Mouse (Mus musculus) CD4-positive, CD25-positive, alpha-beta regulatory T cell, adult 4 months (primary cell): Measurements from ENCODE around the gene Gm9733. TPM values are rescaled to one million over a fixed set of nuclear protein-coding genes. Genes with fewer than 3 reads are reported as not detected.
"Not testable (repeated sequence)": the region's sequence is repeated elsewhere in the genome, so short reads cannot be mapped to it uniquely, and the experiment has no call there.

Experiments used
- ATAC-seq: one replicate; pipeline ENCODE4 v1.8.0; 2017
- polyA plus RNA-seq, 2 experiments: library from polyadenylated mRNA; unstranded; fragments of 100-300 nt; shearing (Covaris generic); gene quantifications; one replicate each; pipeline ENCODE4 v1.2.1; 2017

Gm9733 gene
- not detected for polyA plus RNA-seq

DNA sequence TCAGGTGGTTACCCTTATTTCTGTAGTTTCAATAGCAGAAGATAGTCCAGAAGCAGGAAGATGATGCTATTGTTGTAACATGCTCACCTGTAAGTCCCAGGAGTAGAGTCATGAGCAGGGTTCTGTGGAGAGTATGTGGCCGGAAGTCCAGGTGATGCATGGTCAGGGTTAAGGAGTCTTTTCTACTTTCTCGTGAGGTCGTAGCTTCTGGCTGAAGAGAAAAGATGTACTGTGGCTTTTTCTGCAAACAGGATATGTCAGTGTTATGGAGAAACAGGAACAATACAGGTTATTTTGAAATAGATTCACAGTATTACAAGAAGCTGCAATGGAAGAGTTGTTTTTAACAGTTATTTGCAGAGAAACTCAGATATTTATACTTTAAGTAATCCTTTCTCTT lies at the start of gene Gm9733:
Gm9733 (minus strand) TSS at position 240 of the 400 bp plus-strand sequence.
- ATAC-seq = no peak

DNA sequence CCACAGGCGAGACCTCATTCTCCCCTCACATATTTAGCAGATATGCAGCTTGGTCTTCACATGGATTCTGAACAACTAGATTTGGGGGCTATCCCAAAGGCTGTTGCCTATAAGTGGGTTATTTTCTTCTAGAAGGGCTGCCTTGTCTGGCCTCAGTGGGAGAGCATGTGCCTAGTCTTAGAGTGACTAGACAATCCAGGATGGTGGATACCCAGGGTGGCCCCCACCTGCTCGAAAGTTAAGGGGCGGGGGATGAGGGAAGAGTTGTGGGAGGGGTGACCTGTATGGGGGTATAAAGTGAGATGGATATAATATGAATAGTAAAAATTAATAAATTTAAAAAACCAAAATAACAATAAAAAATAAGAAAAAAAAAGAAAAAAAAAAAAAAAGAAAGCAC lies 23.6 kb upstream of the Gm9733 start:
- ATAC-seq = not testable (repeated sequence)

DNA sequence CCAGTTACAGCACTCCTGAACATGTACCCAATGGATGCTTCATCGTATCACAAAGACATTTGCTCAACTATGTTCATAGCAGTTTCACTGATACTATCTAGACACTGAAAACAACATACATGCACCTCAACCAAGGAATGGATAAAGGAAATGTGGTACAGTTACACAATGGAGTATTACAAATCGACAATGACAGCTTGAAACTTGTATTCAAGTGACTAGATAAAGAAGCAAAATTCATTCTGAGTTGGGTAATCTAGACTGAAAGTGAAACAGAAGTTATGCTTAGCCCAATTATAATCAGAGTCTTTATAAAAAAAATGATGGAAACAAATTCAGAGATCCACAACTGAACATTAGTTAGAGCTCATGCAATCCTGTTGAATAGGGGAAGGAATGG lies 18.2 kb upstream of the Gm9733 start:
- not testable (repeated sequence) for ATAC-seq

DNA sequence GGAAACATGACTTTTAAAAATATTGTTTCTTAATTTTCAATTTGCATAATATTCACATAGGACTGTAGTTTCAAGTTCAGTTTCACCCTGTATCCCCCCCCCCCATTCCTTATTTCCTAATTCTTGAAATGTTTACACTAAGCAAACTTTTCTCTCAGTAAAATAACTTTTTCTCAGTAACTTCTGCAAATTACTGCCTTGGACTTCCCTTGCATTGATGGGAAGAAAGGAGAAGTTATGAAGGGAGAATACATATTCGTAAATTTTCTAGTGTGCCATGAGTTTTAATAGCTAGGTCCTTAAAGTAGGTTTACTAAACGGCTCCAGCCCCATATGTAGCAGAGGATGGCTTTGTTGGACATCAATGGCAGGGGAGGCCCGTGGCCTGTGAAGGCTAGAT lies 13.5 kb upstream of the Gm9733 start:
- ATAC-seq = not testable (repeated sequence)

DNA sequence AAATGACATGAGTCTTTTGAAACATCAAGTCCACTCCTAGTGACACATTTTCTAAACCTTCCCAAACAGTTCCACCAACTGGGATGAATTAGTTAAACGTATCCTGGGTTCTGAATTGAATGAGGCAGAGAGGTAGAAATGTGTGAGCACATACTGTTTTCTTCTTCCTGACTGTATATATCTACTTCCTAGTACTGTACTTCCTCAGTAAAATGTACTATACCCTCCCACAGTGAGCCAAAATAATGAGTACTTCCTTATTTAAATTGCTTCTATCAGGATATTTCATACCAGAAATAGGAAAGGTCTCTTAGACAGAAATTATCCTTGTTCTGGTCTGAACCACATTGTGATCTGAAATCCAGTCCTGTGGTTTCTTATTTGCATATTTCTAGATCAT lies 8.2 kb upstream of the Gm9733 start:
- ATAC-seq = no peak

DNA sequence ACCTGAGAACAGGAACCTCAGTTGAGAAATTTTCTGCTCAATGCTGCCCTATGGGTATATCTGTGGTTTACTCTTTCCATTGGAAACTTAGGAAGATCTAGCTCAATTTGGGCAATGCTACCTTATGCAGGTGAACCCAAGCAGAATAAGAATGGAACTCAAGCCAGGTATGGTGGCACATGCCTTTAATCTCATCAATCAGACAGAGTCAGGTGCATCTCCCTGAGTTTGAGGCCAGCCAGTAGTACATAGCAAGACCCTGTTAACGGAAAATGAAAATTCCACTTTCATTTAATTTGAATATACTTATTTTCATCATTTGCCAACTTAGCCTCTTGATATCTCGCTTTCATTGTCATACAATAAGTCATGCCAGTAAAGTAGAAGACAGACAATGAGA lies 2.1 kb upstream of the Gm9733 start:
- ATAC-seq = no peak

DNA sequence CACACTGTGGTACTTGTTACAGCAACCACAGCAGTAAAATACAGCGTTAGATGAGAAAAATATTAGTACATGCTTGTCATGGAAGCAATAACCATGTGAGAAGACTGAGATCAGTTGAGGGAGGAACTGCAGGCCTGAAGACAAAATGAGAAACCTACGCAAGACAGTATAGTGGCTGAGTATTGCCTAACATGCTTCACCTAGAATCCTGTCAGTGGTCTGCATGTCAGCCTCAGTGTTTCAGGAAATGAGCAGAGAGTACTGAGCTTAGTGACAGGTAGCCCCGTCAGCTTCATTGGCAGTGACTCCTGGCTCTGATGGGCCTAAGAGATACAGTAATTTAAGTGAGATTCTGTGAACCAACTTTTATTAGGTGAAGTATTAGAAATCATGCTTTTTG lies 557 bp downstream of the Gm9733 start:
- no peak for ATAC-seq

DNA sequence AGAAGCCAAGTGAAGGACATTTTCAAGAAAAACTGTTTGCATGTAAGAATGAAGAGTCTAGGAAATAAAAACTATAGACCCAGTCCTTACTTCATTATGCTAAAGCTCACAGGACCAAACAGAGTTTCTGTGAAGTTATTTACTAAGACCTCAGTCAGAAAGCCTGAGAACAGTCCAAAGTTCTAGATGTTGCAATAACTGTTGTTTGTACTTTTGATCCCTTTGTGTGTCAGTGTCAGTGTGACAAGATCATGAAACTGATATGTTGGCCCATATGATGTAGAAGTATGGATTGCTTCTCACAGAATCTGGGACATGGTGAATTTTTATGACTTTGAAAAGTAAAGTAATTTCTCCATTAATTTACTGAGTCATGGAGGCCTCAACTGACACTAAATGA lies 2.6 kb downstream of the Gm9733 start:
- ATAC-seq = no peak

DNA sequence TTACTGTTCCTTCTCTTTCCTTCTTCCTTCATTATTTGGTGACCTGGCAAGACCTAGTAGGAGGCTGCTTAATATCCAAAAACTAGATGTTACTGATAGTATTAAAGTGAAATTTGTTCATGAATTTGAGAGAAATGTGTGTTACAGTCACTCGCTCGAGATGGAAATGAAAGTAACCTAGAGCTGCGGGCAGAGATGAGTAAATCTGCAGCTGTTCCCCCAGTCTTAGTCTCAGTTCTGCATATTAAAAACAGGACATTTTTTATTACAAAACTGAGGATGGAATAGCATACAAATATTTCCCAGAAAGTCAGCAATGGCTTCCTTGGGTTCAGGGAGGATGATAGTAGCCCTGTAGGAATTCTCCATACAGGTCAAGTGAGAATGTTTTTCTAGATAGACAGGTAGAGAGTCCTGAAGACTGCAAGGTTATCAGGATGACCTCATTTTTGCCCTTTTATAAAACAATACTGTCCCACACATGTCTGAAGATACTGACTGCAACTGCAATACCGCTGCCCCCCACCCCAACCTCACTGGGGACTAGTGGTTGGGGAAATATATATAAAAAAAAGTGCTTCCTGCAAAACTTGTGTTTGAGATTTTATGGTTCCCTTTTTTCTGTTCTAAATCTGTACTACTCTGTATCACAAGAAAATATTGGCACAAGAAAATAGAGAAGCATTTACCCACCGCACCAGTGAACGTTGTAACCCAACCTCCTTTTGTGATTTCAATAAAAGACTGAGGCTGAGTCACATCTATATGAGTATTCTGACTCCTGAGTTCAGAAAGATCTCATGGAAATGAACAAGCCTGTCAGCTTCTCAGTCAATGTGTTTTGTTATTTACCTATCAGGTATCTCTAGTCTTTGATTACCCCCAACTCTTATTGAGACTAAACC lies 47.4 kb downstream of the Gm9733 start:
- ATAC-seq = no peak

DNA sequence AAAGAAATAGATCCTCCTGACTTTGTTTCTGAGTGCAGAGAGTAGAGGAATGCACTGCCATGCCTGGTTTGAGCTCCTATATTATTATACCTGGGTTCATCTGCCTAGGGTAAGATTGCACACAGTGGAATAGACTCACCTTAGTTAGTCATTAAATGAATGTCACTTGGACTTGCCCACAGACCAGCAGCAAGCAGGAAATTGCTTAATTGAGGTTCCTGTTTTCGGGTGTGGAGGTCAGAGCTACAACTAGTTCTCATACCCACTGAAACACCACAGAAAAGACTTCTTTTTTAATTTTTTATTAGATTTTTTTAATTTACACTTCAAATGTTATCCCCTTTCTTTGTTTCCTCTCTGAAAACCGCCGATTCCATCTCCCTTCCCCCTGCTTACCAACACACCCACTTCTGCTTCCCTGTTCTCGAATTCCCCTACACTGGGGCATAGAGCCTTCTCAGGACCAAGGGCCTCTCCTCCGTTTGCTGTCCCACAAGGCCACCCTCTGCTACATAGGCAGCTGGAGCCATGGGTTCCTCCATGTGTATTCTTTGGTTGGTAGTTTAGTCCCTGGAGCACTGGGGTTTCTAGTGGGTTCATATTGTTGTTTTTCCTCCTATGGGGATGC lies 56.1 kb downstream of the Gm9733 start:
- ATAC-seq = no peak

DNA sequence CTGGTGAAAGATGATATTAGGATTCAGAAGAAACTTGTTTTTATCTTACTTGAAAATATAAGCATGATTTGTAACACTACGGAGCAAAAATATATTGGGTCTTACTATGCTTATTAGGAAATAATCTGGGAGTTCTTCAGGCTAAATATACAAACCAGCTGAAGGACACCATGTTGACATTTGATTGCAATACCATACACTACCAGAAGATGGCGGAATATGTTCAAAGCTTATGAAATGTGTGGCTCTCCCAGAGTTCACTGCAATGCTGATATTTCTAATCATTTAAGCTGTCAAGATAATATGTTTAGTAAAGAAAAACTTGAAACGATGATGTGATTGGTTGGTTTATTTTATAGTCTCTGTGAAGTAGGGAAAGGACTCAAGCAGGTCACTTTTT lies 67.7 kb downstream of the Gm9733 start:
- no peak for ATAC-seq

DNA sequence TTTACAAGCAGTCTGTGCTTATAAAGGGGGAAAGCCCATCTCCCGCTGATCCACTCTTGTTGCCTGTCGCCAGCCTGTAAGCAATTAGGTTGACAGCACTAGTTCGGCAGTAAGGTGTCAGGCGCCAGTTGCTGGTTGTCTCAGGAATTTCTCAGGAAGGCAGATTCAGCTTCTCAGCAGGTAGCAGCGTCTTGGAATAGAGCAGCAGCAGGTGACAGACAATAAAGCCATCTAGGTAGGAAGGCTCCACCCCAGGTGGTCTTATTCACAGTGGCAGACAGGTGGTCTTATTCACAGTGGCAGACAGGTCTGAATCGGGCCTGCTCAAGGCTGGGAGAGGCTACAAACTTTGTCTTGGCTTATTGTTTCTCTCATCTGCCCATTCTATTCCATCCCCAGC lies 76.4 kb downstream of the Gm9733 start:
- ATAC-seq = no peak

Other genes starting within 250 kb of the Gm9733 start
- gene Sirpb1a, start 94.2 kb upstream of the Gm9733 start, polyA plus RNA-seq = not detected
- not detected for gene Sirpb1b, start 242.8 kb upstream of the Gm9733 start, polyA plus RNA-seq